Mouse (Mus musculus): ENCODE data around the gene Klhl6.

GRCm38 (mm10) chr16:19972736-19973350, 10.0 kb downstream of the Klhl6 start:
- TF ChIP-seq CTCF (IDR thresholded peaks at IDR 0.05; ENCODE audit: control insufficient read depth, insufficient read depth, insufficient read length) (no peak), CEBPB (IDR thresholded peaks at IDR 0.05; ENCODE audit: low read depth) (no peak), MAX (IDR thresholded peaks at IDR 0.05) (no peak), MYOD1 (IDR thresholded peaks at IDR 0.05; ENCODE audit: control insufficient read depth, insufficient read length, low read depth) (no peak), USF1 (IDR thresholded peaks at IDR 0.05; ENCODE audit: low read depth) (no peak), FOSL1 (IDR thresholded peaks at IDR 0.05; ENCODE audit: insufficient read depth, low read length, poor library complexity, severe bottlenecking) (no peak)
